Mouse (Mus musculus) lung, adult 2 months (tissue): ENCODE results near the gene Zfyve16. TPM values are rescaled to one million over a fixed set of nuclear protein-coding genes. Genes with fewer than 3 reads are reported as not detected.

Experiments
- DNase-seq: peaks from one replicate; pipeline ENCODE4 v3.0.0; 2022
- H3K4me1 ChIP-seq: fragments of 200-500 bp; 2 replicates; pipeline ENCODE4 v1.6.1; 2011; ENCODE audit warnings: low read length; ENCODE audit not compliant: control insufficient read depth, insufficient read depth
- H3K4me3 ChIP-seq: fragments of 200-500 bp; replicated peaks from 2 replicates; pipeline ENCODE3; 2011; ENCODE audit warnings: low read depth, mild to moderate bottlenecking, control low read depth, low read length; ENCODE audit errors: extremely low read depth
- CTCF ChIP-seq: fragments of 200-500 bp; IDR thresholded peaks from 2 replicates; pipeline ENCODE4 v1.5.1; 2011; ENCODE audit warnings: mild to moderate bottlenecking, low read length, control low read depth; ENCODE audit not compliant: insufficient read depth
- POLR2A ChIP-seq: fragments of 200-500 bp; IDR thresholded peaks from 2 replicates; pipeline ENCODE4 v1.6.1; 2011; ENCODE audit warnings: low read depth, mild to moderate bottlenecking, control low read depth, low read length, borderline replicate concordance; ENCODE audit errors: extremely low read depth
- WGBS: fragments of 180-500 bp; shearing (Covaris S2); methylation state at CpG from one replicate; pipeline ENCODE4 v1.1.7; 2018; 5-methylcytosine and 5-hydroxymethylcytosine counted together
- polyA plus RNA-seq: library from polyadenylated mRNA; depleted of rRNA; stranded (reverse); fragments of >200 nt; gene quantifications from 2 replicates; pipeline ENCODE4 v1.2.3, GENCODE M21; 2012; rRNA removed

Zfyve16 gene
- polyA plus RNA-seq: 3.1 and 5.1 TPM in 2 replicates

GRCm38 (mm10) chr13:92530721-92531211, at the start of gene Zfyve16:
Gene Zfyve16 (minus strand): TSS chr13:92530868.
- WGBS: under 1% methylated on average over 46 of the region's 46 CpGs
- H3K4me1 ChIP-seq: peaks cover 3% of the 10 kb centered on the region
- TF ChIP-seq POLR2A: no peak; the same call in 1 of the 2 replicates
- TF ChIP-seq CTCF: no peak
- peak within 1 kb of the TSS; percentile 98 for H3K4me3 ChIP-seq
- peak; percentile 98 for DNase-seq

- TF ChIP-seq POLR2A: no peak
- TF ChIP-seq CTCF: no peak
- Histone ChIP-seq H3K4me3 (no peak overlapping the region), H3K4me1 (no peaks in the 10 kb centered on the region)
- WGBS: 69% methylated on average over 4 of the region's 4 CpGs
- no peak for DNase-seq
Observed at GRCm38 (mm10) chr13:92578210-92578609, 47.5 kb upstream of the Zfyve16 start.

- DNase-seq: no peak
- 58% methylated on average over 6 of the region's 6 CpGs for WGBS
Observed at GRCm38 (mm10) chr13:92576688-92577087, 46.0 kb upstream of the Zfyve16 start.

GRCm38 (mm10) chr13:92576072-92576471, 45.4 kb upstream of the Zfyve16 start, which contains the start of gene Spz1:
Gene Spz1 (minus strand): TSS chr13:92576172.
- Histone ChIP-seq H3K4me1 (no peaks in the 10 kb centered on the region), H3K4me3 (no peak within 1 kb of the TSS)
- TF ChIP-seq CTCF (no peak), POLR2A (no peak)
- no peak for DNase-seq

More at GRCm38 (mm10) chr13:92576688-92577087, 46.0 kb upstream of the Zfyve16 start:
- Histone ChIP-seq H3K4me3 (no peak overlapping the region), H3K4me1 (no peaks in the 10 kb centered on the region)
- TF ChIP-seq POLR2A (no peak), CTCF (no peak)

- no peak for DNase-seq
- TF ChIP-seq POLR2A (no peak), CTCF (no peak)
- H3K4me1 ChIP-seq: no peaks in the 10 kb centered on the region
- WGBS: 82% methylated on average over 5 of the region's 5 CpGs
- H3K4me3 ChIP-seq: no peak overlapping the region
Observed at GRCm38 (mm10) chr13:92559429-92559828, 28.8 kb upstream of the Zfyve16 start.

GRCm38 (mm10) chr13:92557229-92557628, 26.6 kb upstream of the Zfyve16 start:
- Histone ChIP-seq H3K4me3 (no peak overlapping the region), H3K4me1 (no peaks in the 10 kb centered on the region)
- 57% methylated on average over 2 of the region's 2 CpGs for WGBS
- no peak for TF ChIP-seq POLR2A
- TF ChIP-seq CTCF: no peak
- no peak for DNase-seq

GRCm38 (mm10) chr13:92556458-92557126, 25.9 kb upstream of the Zfyve16 start:
- H3K4me1 ChIP-seq: no peaks in the 10 kb centered on the region
- H3K4me3 ChIP-seq: no peak overlapping the region
- WGBS: 27% methylated on average over 8 of the region's 8 CpGs
- TF ChIP-seq POLR2A: no peak
- no peak for TF ChIP-seq CTCF
- no peak for DNase-seq

- no peak overlapping the region for H3K4me3 ChIP-seq
- no peaks in the 10 kb centered on the region for H3K4me1 ChIP-seq
- TF ChIP-seq CTCF (no peak), POLR2A (no peak)
- WGBS: 54% methylated on average over 4 of the region's 4 CpGs
- DNase-seq: no peak
Observed at GRCm38 (mm10) chr13:92547093-92547492, 16.4 kb upstream of the Zfyve16 start.

GRCm38 (mm10) chr13:92540997-92541396, 10.3 kb upstream of the Zfyve16 start:
- no peak for DNase-seq
- Histone ChIP-seq H3K4me1 (no peaks in the 10 kb centered on the region), H3K4me3 (no peak overlapping the region)
- 79% methylated on average over 6 of the region's 6 CpGs for WGBS
- TF ChIP-seq POLR2A (no peak), CTCF (no peak)

GRCm38 (mm10) chr13:92539126-92539525, 8.5 kb upstream of the Zfyve16 start:
- no peak for DNase-seq
- Histone ChIP-seq H3K4me1 (no peaks in the 10 kb centered on the region; the same call in 1 of the 2 replicates), H3K4me3 (no peak overlapping the region)
- TF ChIP-seq POLR2A (no peak), CTCF (no peak)
- WGBS: 67% methylated on average over 4 of the region's 4 CpGs

- TF ChIP-seq POLR2A (no peak), CTCF (no peak)
- DNase-seq: no peak
- Histone ChIP-seq H3K4me1 (peaks cover 3% of the 10 kb centered on the region), H3K4me3 (no peak overlapping the region)
- 35% methylated on average over 2 of the region's 2 CpGs for WGBS
Observed at GRCm38 (mm10) chr13:92533801-92534200, 3.1 kb upstream of the Zfyve16 start.
